Mouse (Mus musculus): ENCODE results near the gene Zfp689. TPM values are rescaled to one million over a fixed set of nuclear protein-coding genes. Genes with fewer than 3 reads are reported as not detected.
A peak's percentile ranks its signal among the peaks of the same experiment; 100 is the strongest.

Zfp689 gene
- polyA plus RNA-seq, 1 experiment from 2014 or later = 15.7 TPM

DNA sequence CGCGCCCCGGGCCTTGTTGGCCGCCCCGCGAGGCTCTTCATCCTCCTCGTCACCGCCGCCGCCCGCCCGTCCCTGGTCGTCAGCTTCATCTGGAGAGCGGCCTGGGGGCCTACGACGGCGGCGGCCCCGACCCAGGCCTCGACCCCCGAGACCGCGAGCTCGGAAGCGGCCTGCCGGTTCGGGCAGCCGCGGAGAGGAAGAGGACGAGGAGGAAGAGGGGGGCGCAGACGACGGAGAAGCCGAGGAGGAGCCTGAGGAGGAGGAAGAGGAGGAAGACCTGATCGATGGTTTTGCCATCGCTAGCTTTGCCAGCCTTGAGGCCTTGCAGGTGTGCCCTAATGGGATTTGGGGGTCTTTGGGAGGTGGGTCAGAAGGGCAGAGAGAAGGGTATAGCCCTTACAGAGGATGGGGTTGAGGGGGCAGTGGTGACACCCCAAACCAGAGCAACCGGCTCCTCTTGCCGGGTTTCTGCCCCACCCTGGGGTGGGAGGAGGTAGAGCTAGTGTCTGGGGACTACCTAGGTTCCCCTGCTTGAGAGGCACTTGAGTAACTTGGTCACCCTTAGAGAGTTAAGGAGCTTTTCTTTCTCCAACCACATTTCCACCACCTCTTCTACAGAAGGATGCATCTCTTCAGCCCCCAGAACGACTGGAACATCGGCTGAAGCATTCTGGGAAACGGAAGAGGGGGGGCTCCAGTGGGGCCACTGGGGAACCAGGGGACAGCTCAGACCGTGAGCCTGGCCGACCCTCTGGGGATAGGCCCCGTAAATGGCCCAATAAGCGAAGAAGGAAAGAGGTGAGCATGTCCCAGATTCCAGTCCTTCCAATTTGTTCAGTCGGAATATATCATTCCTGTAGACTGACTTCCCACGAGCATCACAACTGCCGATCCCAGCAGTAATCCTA, 30.6 kb upstream of the Zfp689 start:
- no peaks in the 10 kb centered on the region for H3K27me3 ChIP-seq (ENCODE audit: control insufficient read depth, insufficient read depth, low read length)
- H3K4me1 ChIP-seq (replicated peaks; ENCODE audit: control insufficient read depth, insufficient read depth, low read length) = peaks cover 14% of the 10 kb centered on the region
- H3K9ac ChIP-seq (ENCODE audit: low read length) = peak overlapping the region; percentile 77
- H3K4me2 ChIP-seq (ENCODE audit: low read depth, low read length, severe bottlenecking) = peak overlapping the region; percentile 89
- ATAC-seq (replicated peaks; ENCODE audit: low FRiP score) (no peak), DNase-seq (ENCODE audit: low spot score) (no peak)
- no peaks in the 10 kb centered on the region for H3K9me3 ChIP-seq (ENCODE audit: control insufficient read depth, low read length)
- H3K27ac ChIP-seq (ENCODE audit: low read depth, low read length) = peak overlapping the region; percentile 89
- 7% methylated on average over 46 of the region's 48 CpGs for WGBS
- H3K36me3 ChIP-seq (ENCODE audit: control insufficient read depth, insufficient read depth, low read length) = peaks cover 17% of the 10 kb centered on the region; the same call in 1 of the 2 replicates
- H3K4me3 ChIP-seq (ENCODE audit: low read depth, low read length) = peak overlapping the region; percentile 72

DNA sequence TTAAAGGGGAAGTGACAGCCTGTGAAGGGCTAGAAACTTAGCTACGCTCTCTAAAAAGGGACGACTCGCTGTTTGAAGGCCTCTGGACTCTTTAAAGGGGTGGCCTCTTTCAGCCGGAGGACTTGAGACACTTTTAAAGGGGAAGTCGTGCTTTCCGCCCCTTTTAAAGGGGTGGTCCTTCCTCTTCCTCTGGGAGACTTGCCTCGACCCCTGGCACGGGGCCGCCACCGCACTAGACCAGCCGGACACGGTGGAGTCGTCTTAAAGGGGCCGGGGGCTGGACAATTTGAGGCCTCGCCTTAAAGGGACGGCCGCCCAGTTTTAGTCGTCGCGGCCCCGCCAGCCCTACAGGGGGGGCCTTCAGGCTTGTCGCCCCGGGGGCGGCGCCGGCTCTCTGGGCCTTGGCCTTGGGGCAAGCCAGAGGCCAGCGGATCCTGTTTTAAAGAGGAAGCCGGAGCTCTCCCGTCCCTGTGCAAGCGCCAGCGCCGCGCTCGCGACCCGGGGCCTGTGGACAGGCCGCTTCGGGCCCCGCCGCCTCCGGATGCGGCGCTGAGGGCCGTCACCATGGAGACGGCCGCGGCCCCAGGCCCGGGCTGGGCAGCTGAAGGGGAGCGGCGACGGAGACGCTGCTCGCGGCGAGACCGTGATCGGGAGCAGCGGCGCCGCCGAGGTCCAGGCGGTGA, 29.8 kb upstream of the Zfp689 start, which contains the start of gene Fbrs:
Gene Fbrs (plus strand): TSS at position 565 of the 683 bp plus-strand sequence.
- Histone ChIP-seq H3K4me1 (replicated peaks; ENCODE audit: control insufficient read depth, insufficient read depth, low read length) (peaks cover 14% of the 10 kb centered on the region), H3K27me3 (ENCODE audit: control insufficient read depth, insufficient read depth, low read length) (no peaks in the 10 kb centered on the region), H3K9me3 (ENCODE audit: control insufficient read depth, low read length) (no peaks in the 10 kb centered on the region), H3K36me3 (ENCODE audit: control insufficient read depth, insufficient read depth, low read length) (peaks cover 19% of the 10 kb centered on the region; the same call in 1 of the 2 replicates), H3K4me3 (ENCODE audit: low read depth, low read length) (peak within 1 kb of the TSS; percentile 72), H3K27ac (ENCODE audit: low read depth, low read length) (peak within 1 kb of the TSS; percentile 89), H3K9ac (ENCODE audit: low read length) (peak within 1 kb of the TSS; percentile 77), H3K4me2 (ENCODE audit: low read depth, low read length, severe bottlenecking) (peak within 1 kb of the TSS; percentile 89)
- ATAC-seq (replicated peaks; ENCODE audit: low FRiP score) (peak; percentile 80), DNase-seq (ENCODE audit: low spot score) (peak; percentile 92)
- under 1% methylated on average over 62 of the region's 62 CpGs for WGBS

DNA sequence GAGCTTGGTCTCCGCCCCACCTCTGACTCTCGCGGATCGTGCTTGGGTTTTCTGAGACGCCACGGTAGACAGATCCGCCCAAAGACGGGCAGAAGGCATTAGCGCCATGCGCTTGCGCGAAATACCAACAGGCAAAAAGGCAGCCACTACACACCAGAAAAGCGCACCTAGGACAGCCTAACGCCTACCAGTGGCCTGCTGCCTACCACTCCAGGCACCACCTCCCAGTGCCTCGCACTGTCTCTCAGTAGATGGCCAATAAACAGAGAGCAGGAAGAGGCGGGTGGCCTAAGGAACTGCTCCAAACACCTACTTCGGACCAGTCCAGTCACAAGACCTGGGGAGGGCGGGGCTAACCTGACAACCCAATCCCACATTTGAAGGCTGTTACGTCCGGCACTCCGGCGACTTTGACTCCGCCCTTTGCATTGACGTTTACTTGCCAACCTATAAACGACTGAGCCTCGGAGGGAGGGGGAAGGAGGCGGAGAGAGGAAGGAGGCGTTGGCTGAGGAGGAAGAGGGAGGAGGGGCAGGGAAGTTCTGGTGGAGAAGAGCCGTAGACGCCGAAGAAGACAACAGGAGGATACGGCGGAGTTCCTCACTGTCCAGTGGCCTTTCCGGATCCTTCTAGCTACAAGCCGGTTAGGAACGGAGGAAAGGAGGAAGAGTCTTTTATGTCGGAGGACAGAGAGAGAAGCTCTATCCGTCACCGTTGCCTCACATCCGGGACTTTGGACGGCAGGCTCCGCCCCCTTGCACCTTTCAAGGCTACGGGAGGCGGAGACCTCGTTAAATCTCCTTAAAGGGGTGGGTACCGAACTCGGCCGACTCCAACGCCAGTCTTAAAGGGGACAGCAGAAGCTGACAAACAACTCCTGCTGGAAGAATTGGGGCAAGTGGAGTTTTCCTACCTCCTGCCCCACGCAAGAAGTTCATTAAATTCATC, 29.0 kb upstream of the Zfp689 start:
- peaks cover 14% of the 10 kb centered on the region for H3K4me1 ChIP-seq (replicated peaks; ENCODE audit: control insufficient read depth, insufficient read depth, low read length)
- H3K9ac ChIP-seq (ENCODE audit: low read length) = peak overlapping the region; percentile 77
- ATAC-seq (replicated peaks; ENCODE audit: low FRiP score) (peak; percentile 93), DNase-seq (ENCODE audit: low spot score) (peak; percentile 98)
- peaks cover 14% of the 10 kb centered on the region; the same call in 1 of the 2 replicates for H3K36me3 ChIP-seq (ENCODE audit: control insufficient read depth, insufficient read depth, low read length)
- H3K9me3 ChIP-seq (ENCODE audit: control insufficient read depth, low read length) = no peaks in the 10 kb centered on the region
- H3K27ac ChIP-seq (ENCODE audit: low read depth, low read length) = peak overlapping the region; percentile 89
- peak overlapping the region; percentile 89 for H3K4me2 ChIP-seq (ENCODE audit: low read depth, low read length, severe bottlenecking)
- H3K4me3 ChIP-seq (ENCODE audit: low read depth, low read length) = peak overlapping the region; percentile 72
- no peaks in the 10 kb centered on the region for H3K27me3 ChIP-seq (ENCODE audit: control insufficient read depth, insufficient read depth, low read length)
- WGBS = under 1% methylated on average over 50 of the region's 50 CpGs

DNA sequence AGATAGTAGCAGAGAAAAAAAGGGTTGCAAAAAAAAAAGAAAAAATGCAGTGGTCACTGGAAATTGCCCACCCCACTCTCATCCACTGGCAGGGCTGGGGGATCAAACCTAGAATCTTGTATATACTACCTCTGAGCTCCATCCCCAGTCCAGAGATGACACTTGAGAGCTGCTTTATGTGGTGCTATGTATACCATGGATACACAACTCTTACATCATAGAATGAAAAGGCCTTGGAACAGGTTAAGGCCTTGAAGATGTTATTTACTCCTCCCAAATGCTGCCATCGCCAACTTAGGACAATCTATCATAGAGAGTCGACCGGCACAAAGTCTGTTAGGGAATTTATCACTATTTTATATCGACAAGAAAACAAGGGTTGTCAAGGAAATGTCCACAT, 27.9 kb upstream of the Zfp689 start:
- Histone ChIP-seq H3K36me3 (ENCODE audit: control insufficient read depth, insufficient read depth, low read length) (peaks cover 10% of the 10 kb centered on the region; the same call in 1 of the 2 replicates), H3K27ac (ENCODE audit: low read depth, low read length) (no peak overlapping the region), H3K9me3 (ENCODE audit: control insufficient read depth, low read length) (no peaks in the 10 kb centered on the region), H3K27me3 (ENCODE audit: control insufficient read depth, insufficient read depth, low read length) (no peaks in the 10 kb centered on the region), H3K4me1 (replicated peaks; ENCODE audit: control insufficient read depth, insufficient read depth, low read length) (peaks cover 19% of the 10 kb centered on the region), H3K4me3 (ENCODE audit: low read depth, low read length) (peak overlapping the region; percentile 72; the same call in 1 of the 2 replicates), H3K9ac (ENCODE audit: low read length) (no peak overlapping the region), H3K4me2 (ENCODE audit: low read depth, low read length, severe bottlenecking) (peak overlapping the region; percentile 89)
- ATAC-seq (replicated peaks; ENCODE audit: low FRiP score) (no peak), DNase-seq (ENCODE audit: low spot score) (no peak)
- 86% methylated on average over 4 of the region's 4 CpGs for WGBS

DNA sequence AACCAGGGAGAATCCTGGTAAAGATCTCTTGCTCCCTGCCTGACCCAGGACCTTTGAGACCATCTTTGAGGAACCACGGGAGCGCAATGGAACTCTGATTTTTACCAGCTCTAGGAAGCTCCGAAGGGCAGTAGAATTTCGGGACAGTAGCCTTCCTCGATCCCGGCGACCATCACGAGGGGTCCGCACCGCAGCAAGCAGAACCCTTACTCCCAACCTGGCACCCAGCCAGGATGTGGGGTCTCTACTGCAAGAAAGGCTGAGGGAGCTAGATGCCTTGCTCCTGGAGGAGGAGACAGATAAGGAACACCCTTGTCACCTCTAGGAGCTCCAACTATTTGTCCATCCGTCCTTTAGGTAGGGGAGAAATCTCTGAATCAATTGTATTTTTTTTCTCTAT, 27.4 kb upstream of the Zfp689 start:
- 96% methylated on average over 11 of the region's 11 CpGs for WGBS
- peaks cover 10% of the 10 kb centered on the region; the same call in 1 of the 2 replicates for H3K36me3 ChIP-seq (ENCODE audit: control insufficient read depth, insufficient read depth, low read length)
- no peak overlapping the region for H3K4me2 ChIP-seq (ENCODE audit: low read depth, low read length, severe bottlenecking)
- no peaks in the 10 kb centered on the region for H3K9me3 ChIP-seq (ENCODE audit: control insufficient read depth, low read length)
- H3K27ac ChIP-seq (ENCODE audit: low read depth, low read length) = no peak overlapping the region
- H3K9ac ChIP-seq (ENCODE audit: low read length) = no peak overlapping the region
- no peaks in the 10 kb centered on the region for H3K27me3 ChIP-seq (ENCODE audit: control insufficient read depth, insufficient read depth, low read length)
- DNase-seq (ENCODE audit: low spot score) (no peak), ATAC-seq (replicated peaks; ENCODE audit: low FRiP score) (no peak)
- H3K4me1 ChIP-seq (replicated peaks; ENCODE audit: control insufficient read depth, insufficient read depth, low read length) = peaks cover 19% of the 10 kb centered on the region
- H3K4me3 ChIP-seq (ENCODE audit: low read depth, low read length) = no peak overlapping the region

DNA sequence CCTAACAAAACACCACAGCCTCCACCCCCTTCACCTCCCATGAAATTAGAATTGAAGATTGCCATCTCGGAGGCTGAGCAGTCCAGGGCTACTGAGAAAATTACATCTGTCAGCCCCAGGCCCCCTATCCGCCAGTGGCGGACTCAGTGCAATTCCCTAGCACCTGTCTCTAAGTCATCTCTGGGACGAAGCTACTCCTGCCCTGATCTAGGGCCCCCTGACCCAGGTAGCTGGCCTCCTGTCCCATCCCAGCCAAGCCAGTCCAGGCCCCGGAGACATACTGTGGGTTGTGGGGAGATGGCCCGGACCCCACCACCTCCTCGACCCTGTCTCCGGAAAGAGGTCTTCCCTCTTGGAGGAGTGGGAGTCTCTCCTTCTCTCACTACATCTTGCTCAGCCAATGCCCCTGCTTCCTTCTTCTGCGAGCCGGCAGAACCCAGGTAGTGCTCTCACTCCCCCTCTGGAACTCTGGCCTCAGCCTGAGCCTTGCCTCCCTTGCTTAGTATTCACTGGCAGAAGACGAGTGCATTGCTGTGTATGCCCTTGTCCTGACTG, 26.3 kb upstream of the Zfp689 start:
- no peaks in the 10 kb centered on the region for H3K27me3 ChIP-seq (ENCODE audit: control insufficient read depth, insufficient read depth, low read length)
- H3K9me3 ChIP-seq (ENCODE audit: control insufficient read depth, low read length) = no peaks in the 10 kb centered on the region
- no peak for ATAC-seq (replicated peaks; ENCODE audit: low FRiP score)
- no peak overlapping the region for H3K9ac ChIP-seq (ENCODE audit: low read length)
- H3K4me1 ChIP-seq (replicated peaks; ENCODE audit: control insufficient read depth, insufficient read depth, low read length) = peaks cover 17% of the 10 kb centered on the region
- H3K36me3 ChIP-seq (ENCODE audit: control insufficient read depth, insufficient read depth, low read length) = peaks cover 10% of the 10 kb centered on the region; the same call in 1 of the 2 replicates
- DNase-seq (ENCODE audit: low spot score) = no peak
- no peak overlapping the region for H3K4me2 ChIP-seq (ENCODE audit: low read depth, low read length, severe bottlenecking)
- WGBS = 94% methylated on average over 11 of the region's 11 CpGs
- no peak overlapping the region for H3K27ac ChIP-seq (ENCODE audit: low read depth, low read length)
- H3K4me3 ChIP-seq (ENCODE audit: low read depth, low read length) = no peak overlapping the region

DNA sequence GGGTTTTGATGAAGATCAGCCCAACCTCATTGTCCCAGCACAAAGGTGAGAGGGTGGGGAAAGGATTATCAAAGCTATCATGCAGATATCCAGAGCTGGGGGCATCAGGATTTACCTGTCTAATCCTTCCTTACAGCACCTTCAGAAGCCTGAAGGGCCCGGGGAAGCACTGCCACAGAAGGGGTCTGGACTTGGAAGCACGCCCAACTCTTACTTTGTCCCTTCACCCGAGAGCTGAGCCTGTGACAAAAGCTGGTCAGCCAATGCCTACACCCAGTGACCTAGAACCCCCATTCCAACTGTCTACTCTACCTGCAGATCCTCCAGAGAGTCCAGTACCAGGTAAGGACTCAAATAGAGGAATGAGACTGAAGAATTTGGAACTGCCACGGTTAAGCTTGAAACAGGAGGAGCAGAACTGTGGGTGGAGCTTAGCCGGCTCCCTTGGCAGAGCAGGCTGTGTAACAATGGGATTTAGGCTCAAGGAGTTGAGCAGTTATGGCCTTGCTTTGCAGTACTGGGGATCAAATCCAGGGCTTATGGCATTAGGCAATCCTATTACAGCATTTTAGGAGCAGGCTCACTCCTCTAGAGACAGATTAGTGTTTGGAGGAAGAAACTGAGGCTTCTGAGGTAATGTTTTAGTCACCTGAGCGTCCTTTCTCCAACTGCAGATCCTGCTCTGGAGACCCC, 25.6 kb upstream of the Zfp689 start:
- no peak overlapping the region for H3K4me2 ChIP-seq (ENCODE audit: low read depth, low read length, severe bottlenecking)
- no peak overlapping the region for H3K9ac ChIP-seq (ENCODE audit: low read length)
- no peak overlapping the region for H3K27ac ChIP-seq (ENCODE audit: low read depth, low read length)
- WGBS = 83% methylated on average over 6 of the region's 6 CpGs
- no peaks in the 10 kb centered on the region for H3K9me3 ChIP-seq (ENCODE audit: control insufficient read depth, low read length)
- peaks cover 10% of the 10 kb centered on the region; the same call in 1 of the 2 replicates for H3K36me3 ChIP-seq (ENCODE audit: control insufficient read depth, insufficient read depth, low read length)
- ATAC-seq (replicated peaks; ENCODE audit: low FRiP score) (no peak), DNase-seq (ENCODE audit: low spot score) (no peak)
- no peaks in the 10 kb centered on the region for H3K27me3 ChIP-seq (ENCODE audit: control insufficient read depth, insufficient read depth, low read length)
- no peak overlapping the region for H3K4me3 ChIP-seq (ENCODE audit: low read depth, low read length)
- H3K4me1 ChIP-seq (replicated peaks; ENCODE audit: control insufficient read depth, insufficient read depth, low read length) = peaks cover 11% of the 10 kb centered on the region
